Mouse (Mus musculus): Measurements from ENCODE around the gene Ddr1. TPM values are rescaled to one million over a fixed set of nuclear protein-coding genes. Genes with fewer than 3 reads are reported as not detected.

The Ddr1 gene
- 75.7 and 75.8 TPM in 2 replicates for polyA plus RNA-seq (2014; fragmentation: Nextera tagmentation; extraction: Ambion mirVana)

GRCm38 (mm10) chr17:35704621-35705464, at the start of gene Ddr1:
Gene Ddr1, minus strand, starts transcription at chr17:35704621.
- no peak for ATAC-seq (ENCODE audit: insufficient number of reproducible peaks, insufficient read depth, low FRiP score, low read depth)
- Histone ChIP-seq H3K4me1 (ENCODE audit: control insufficient read depth in 2 of 2, insufficient read depth in 2 of 2, low read length in 2 of 2) (peaks cover 33 to 46% of the 10 kb centered on the region in 2 experiments), H3K27ac (replicated peaks in 1 of 2; ENCODE audit: control insufficient read depth in 1 of 2, insufficient read depth in 1 of 2, low read depth in 2 of 2, low read length in 2 of 2) (peak within 1 kb of the TSS; percentile 92 to 93), H3K9me3 (ENCODE audit: control insufficient read depth, low read length) (no peaks in the 10 kb centered on the region), H3K9ac (ENCODE audit: low read length) (peak within 1 kb of the TSS; percentile 78), H3K4me2 (ENCODE audit: low read length) (peak within 1 kb of the TSS; percentile 72), H3K36me3 (ENCODE audit: control insufficient read depth, insufficient read depth, low read length) (no peaks in the 10 kb centered on the region), H3K4me3 (ENCODE audit: control insufficient read depth in 1 of 2, insufficient read depth in 1 of 2, low read depth in 1 of 2, low read length in 2 of 2) (peak within 1 kb of the TSS; percentile 47 to 89), H3K27me3 (ENCODE audit: control insufficient read depth, insufficient read depth, low read length) (no peaks in the 10 kb centered on the region)
- 13% methylated on average over 19 of the region's 19 CpGs for WGBS

- Histone ChIP-seq H3K4me2 (ENCODE audit: low read length) (no peak overlapping the region), H3K27me3 (ENCODE audit: control insufficient read depth, insufficient read depth, low read length) (no peaks in the 10 kb centered on the region), H3K9ac (ENCODE audit: low read length) (no peak overlapping the region), H3K36me3 (ENCODE audit: control insufficient read depth, insufficient read depth, low read length) (no peaks in the 10 kb centered on the region), H3K4me3 (ENCODE audit: control insufficient read depth in 1 of 2, insufficient read depth in 1 of 2, low read depth in 1 of 2, low read length in 2 of 2) (no peak overlapping the region), H3K27ac (replicated peaks in 1 of 2; ENCODE audit: control insufficient read depth in 1 of 2, insufficient read depth in 1 of 2, low read depth in 2 of 2, low read length in 2 of 2) (no peak overlapping the region), H3K9me3 (ENCODE audit: control insufficient read depth, low read length) (no peaks in the 10 kb centered on the region), H3K4me1 (ENCODE audit: control insufficient read depth in 2 of 2, insufficient read depth in 2 of 2, low read length in 2 of 2) (peaks cover 6 to 11% of the 10 kb centered on the region in 2 experiments)
- ATAC-seq (ENCODE audit: insufficient number of reproducible peaks, insufficient read depth, low FRiP score, low read depth), result no peak
- 96% methylated on average over 7 of the region's 7 CpGs for WGBS
Measured at GRCm38 (mm10) chr17:35753668-35754067, 49.2 kb upstream of the Ddr1 start.

GRCm38 (mm10) chr17:35752221-35752811, 47.9 kb upstream of the Ddr1 start:
- Histone ChIP-seq H3K9ac (ENCODE audit: low read length) (no peak overlapping the region), H3K9me3 (ENCODE audit: control insufficient read depth, low read length) (no peaks in the 10 kb centered on the region), H3K4me1 (ENCODE audit: control insufficient read depth in 2 of 2, insufficient read depth in 2 of 2, low read length in 2 of 2) (peaks cover 5 to 9% of the 10 kb centered on the region in 2 experiments; a peak in 3 of 4 replicates), H3K27me3 (ENCODE audit: control insufficient read depth, insufficient read depth, low read length) (no peaks in the 10 kb centered on the region), H3K27ac (replicated peaks in 1 of 2; ENCODE audit: control insufficient read depth in 1 of 2, insufficient read depth in 1 of 2, low read depth in 2 of 2, low read length in 2 of 2) (no peak overlapping the region), H3K4me3 (ENCODE audit: control insufficient read depth in 1 of 2, insufficient read depth in 1 of 2, low read depth in 1 of 2, low read length in 2 of 2) (no peak overlapping the region), H3K36me3 (ENCODE audit: control insufficient read depth, insufficient read depth, low read length) (no peaks in the 10 kb centered on the region), H3K4me2 (ENCODE audit: low read length) (no peak overlapping the region)
- no peak for ATAC-seq (ENCODE audit: insufficient number of reproducible peaks, insufficient read depth, low FRiP score, low read depth)
- 53% methylated on average over 7 of the region's 7 CpGs for WGBS

GRCm38 (mm10) chr17:35749685-35750084, 45.3 kb upstream of the Ddr1 start:
- Histone ChIP-seq H3K4me2 (ENCODE audit: low read length) (no peak overlapping the region), H3K27ac (replicated peaks in 1 of 2; ENCODE audit: control insufficient read depth in 1 of 2, insufficient read depth in 1 of 2, low read depth in 2 of 2, low read length in 2 of 2) (no peak overlapping the region; a peak in 1 of 4 replicates), H3K27me3 (ENCODE audit: control insufficient read depth, insufficient read depth, low read length) (no peaks in the 10 kb centered on the region), H3K9me3 (ENCODE audit: control insufficient read depth, low read length) (no peaks in the 10 kb centered on the region), H3K4me3 (ENCODE audit: control insufficient read depth in 1 of 2, insufficient read depth in 1 of 2, low read depth in 1 of 2, low read length in 2 of 2) (no peak overlapping the region), H3K4me1 (ENCODE audit: control insufficient read depth in 2 of 2, insufficient read depth in 2 of 2, low read length in 2 of 2) (peaks cover 5 to 9% of the 10 kb centered on the region in 2 experiments; a peak in 3 of 4 replicates), H3K9ac (ENCODE audit: low read length) (no peak overlapping the region), H3K36me3 (ENCODE audit: control insufficient read depth, insufficient read depth, low read length) (no peaks in the 10 kb centered on the region)
- 30% methylated on average over 10 of the region's 10 CpGs for WGBS
- no peak for ATAC-seq (ENCODE audit: insufficient number of reproducible peaks, insufficient read depth, low FRiP score, low read depth)

- no peaks in the 10 kb centered on the region for H3K27me3 ChIP-seq (ENCODE audit: control insufficient read depth, insufficient read depth, low read length)
- ATAC-seq (ENCODE audit: insufficient number of reproducible peaks, insufficient read depth, low FRiP score, low read depth), result no peak
- H3K4me3 ChIP-seq (ENCODE audit: control insufficient read depth in 1 of 2, insufficient read depth in 1 of 2, low read depth in 1 of 2, low read length in 2 of 2), result no peak overlapping the region
- H3K4me1 ChIP-seq (ENCODE audit: control insufficient read depth in 2 of 2, insufficient read depth in 2 of 2, low read length in 2 of 2), result peaks cover 0 to 1% of the 10 kb centered on the region in 2 experiments; a peak in 1 of 4 replicates
- H3K4me2 ChIP-seq (ENCODE audit: low read length), result no peak overlapping the region
- H3K27ac ChIP-seq (replicated peaks in 1 of 2; ENCODE audit: control insufficient read depth in 1 of 2, insufficient read depth in 1 of 2, low read depth in 2 of 2, low read length in 2 of 2), result no peak overlapping the region
- 89% methylated on average over 2 of the region's 2 CpGs for WGBS
- H3K36me3 ChIP-seq (ENCODE audit: control insufficient read depth, insufficient read depth, low read length), result no peaks in the 10 kb centered on the region
- H3K9ac ChIP-seq (ENCODE audit: low read length), result no peak overlapping the region
- H3K9me3 ChIP-seq (ENCODE audit: control insufficient read depth, low read length), result no peaks in the 10 kb centered on the region
Measured at GRCm38 (mm10) chr17:35744361-35744760, 39.9 kb upstream of the Ddr1 start.

- no peak for ATAC-seq (ENCODE audit: insufficient number of reproducible peaks, insufficient read depth, low FRiP score, low read depth)
- Histone ChIP-seq H3K9me3 (ENCODE audit: control insufficient read depth, low read length) (no peaks in the 10 kb centered on the region), H3K4me2 (ENCODE audit: low read length) (no peak overlapping the region), H3K27ac (replicated peaks in 1 of 2; ENCODE audit: control insufficient read depth in 1 of 2, insufficient read depth in 1 of 2, low read depth in 2 of 2, low read length in 2 of 2) (no peak overlapping the region), H3K4me1 (ENCODE audit: control insufficient read depth in 2 of 2, insufficient read depth in 2 of 2, low read length in 2 of 2) (peaks cover 0 to 1% of the 10 kb centered on the region in 2 experiments; a peak in 1 of 4 replicates), H3K4me3 (ENCODE audit: control insufficient read depth in 1 of 2, insufficient read depth in 1 of 2, low read depth in 1 of 2, low read length in 2 of 2) (no peak overlapping the region), H3K36me3 (ENCODE audit: control insufficient read depth, insufficient read depth, low read length) (no peaks in the 10 kb centered on the region), H3K9ac (ENCODE audit: low read length) (no peak overlapping the region), H3K27me3 (ENCODE audit: control insufficient read depth, insufficient read depth, low read length) (no peaks in the 10 kb centered on the region)
- WGBS, result 68% methylated on average over 3 of the region's 3 CpGs
Measured at GRCm38 (mm10) chr17:35742948-35743347, 38.5 kb upstream of the Ddr1 start.

- ATAC-seq (ENCODE audit: insufficient number of reproducible peaks, insufficient read depth, low FRiP score, low read depth), result no peak
- Histone ChIP-seq H3K36me3 (ENCODE audit: control insufficient read depth, insufficient read depth, low read length) (no peaks in the 10 kb centered on the region), H3K27me3 (ENCODE audit: control insufficient read depth, insufficient read depth, low read length) (no peaks in the 10 kb centered on the region), H3K27ac (replicated peaks in 1 of 2; ENCODE audit: control insufficient read depth in 1 of 2, insufficient read depth in 1 of 2, low read depth in 2 of 2, low read length in 2 of 2) (no peak overlapping the region), H3K4me3 (ENCODE audit: control insufficient read depth in 1 of 2, insufficient read depth in 1 of 2, low read depth in 1 of 2, low read length in 2 of 2) (no peak overlapping the region), H3K9me3 (ENCODE audit: control insufficient read depth, low read length) (no peaks in the 10 kb centered on the region), H3K4me2 (ENCODE audit: low read length) (no peak overlapping the region), H3K4me1 (ENCODE audit: control insufficient read depth in 2 of 2, insufficient read depth in 2 of 2, low read length in 2 of 2) (peaks cover 0 to 3% of the 10 kb centered on the region in 2 experiments; a peak in 1 of 4 replicates), H3K9ac (ENCODE audit: low read length) (no peak overlapping the region)
- 76% methylated on average over 9 of the region's 9 CpGs for WGBS
Measured at GRCm38 (mm10) chr17:35741589-35742226, 37.3 kb upstream of the Ddr1 start.

All from heart, embryonic 14.5 days (tissue).